Mouse (Mus musculus) gastrocnemius, adult 18-20 months (tissue): ENCODE data around the gene Arvcf. TPM values are rescaled to one million over a fixed set of nuclear protein-coding genes. Genes with fewer than 3 reads are reported as not detected.
A peak's percentile ranks its signal among the peaks of the same experiment; 100 is the strongest.

ENCODE experiments used
- DNase-seq: peaks from one replicate; pipeline ENCODE4 v3.0.0; 2021; ENCODE audit warnings: low spot score
- total RNA-seq, 2 experiments: library from RNA; stranded (reverse); gene quantifications; 2 replicates each; pipeline ENCODE4 v1.2.3; 2021

Arvcf gene
- total RNA-seq, 2 experiments from 2014 or later: 7.7 to 8.4 TPM

GRCm38 (mm10) chr16:18405876-18406275, 57.9 kb downstream of the Arvcf start:
- DNase-seq: no peak

GRCm38 (mm10) chr16:18406293-18406692, 58.3 kb downstream of the Arvcf start:
- peak; percentile 66 for DNase-seq

DNA sequence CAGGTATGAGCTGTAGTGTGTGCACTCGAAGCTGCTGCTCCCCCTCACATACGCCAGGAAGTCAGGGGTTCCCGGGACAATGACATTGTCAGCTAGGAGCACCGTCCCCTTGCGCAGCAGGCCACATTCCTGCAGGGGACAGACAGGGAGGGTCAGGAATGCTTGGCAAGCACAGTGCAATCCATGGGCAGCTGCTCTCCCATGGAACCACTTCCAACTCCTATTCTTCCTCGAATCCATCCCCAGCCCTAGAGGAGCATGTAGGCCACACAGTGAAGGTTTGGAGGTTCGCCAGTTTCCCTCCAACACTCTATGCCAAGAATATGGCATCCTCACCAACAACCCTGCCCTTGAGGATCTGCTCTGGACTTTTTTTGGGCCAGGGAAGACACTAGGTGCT, 59.9 kb downstream of the Arvcf start:
- no peak for DNase-seq

DNA sequence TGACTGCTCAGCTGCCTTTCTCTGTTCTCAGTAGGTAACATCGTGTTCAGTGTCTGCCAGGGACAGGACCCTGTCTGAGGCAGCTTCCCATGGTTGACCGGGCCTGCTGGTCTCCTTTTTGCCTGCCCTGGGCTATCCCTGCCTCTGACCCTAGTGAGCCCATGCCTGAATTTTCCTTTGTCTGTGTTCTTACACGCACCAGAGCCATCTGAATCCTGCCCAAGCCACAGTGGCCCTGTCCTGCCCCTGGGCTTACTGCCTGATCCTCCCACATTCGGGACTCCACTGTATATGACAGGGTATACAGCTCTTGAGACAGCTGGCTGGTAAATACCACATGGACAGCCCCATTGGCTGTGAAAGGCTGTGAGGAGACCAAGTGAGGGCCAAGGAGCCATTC, 61.8 kb downstream of the Arvcf start:
- no peak for DNase-seq

DNA sequence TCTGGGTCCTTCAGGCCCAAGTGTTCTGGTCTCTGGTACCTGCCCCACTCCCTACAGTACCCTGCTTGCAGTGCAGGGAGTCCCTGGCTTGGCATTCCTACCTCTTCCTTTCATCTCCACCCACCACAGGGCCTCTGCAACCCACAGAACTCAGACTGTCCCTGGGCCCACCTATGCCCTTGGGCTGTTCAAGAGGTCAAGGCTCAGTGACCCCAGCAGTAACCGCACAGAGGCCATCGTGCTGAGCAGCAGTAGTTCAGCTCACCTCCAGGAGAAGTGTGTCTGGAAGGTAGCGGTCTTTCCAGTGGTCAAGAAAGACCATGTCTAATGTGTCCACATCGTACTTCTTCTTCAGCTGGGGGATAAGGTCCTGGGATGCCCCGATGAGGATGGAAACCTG, 62.4 kb downstream of the Arvcf start:
- DNase-seq: no peak

- DNase-seq: no peak
These were observed 63.2 kb downstream of the Arvcf start for GRCm38 (mm10) chr16:18411026-18411649.

DNA sequence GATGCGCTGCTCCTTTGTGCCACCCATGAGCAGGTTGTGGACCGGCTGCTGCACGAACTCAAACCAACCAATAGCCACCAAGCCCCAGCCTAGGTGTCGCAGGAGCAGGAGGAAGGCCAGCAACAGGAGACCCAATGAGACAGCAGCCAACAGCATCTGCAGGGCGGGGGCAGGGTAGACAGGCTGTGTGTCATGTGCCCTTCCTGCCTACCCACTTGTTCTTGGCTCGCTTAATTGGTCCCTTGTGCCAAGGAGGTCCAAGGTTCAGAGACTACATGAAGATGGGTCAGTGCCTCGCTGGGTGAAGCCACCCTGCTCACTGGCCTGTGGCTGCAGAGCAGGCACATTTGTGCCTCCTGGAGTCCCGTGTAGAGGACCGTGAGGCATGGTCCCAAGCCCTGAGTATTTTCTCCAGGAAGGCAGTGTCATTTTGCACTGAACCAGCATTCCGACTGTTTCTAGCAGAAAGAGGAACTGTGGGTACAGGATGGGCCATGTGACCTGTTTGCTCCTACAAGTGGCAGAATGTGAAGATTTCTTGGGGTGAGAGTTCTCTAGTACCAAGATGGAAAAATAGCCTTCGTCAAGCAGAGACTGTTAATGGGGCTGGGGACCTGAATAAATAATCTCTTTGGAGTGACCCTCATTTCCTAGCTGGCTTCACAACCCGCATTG, 64.0 kb downstream of the Arvcf start:
- peak; percentile 80 for DNase-seq

GRCm38 (mm10) chr16:18413032-18413816, 65.2 kb downstream of the Arvcf start:
- no peak for DNase-seq

GRCm38 (mm10) chr16:18416094-18416761, 68.2 kb downstream of the Arvcf start:
- peak; percentile 79 for DNase-seq

DNA sequence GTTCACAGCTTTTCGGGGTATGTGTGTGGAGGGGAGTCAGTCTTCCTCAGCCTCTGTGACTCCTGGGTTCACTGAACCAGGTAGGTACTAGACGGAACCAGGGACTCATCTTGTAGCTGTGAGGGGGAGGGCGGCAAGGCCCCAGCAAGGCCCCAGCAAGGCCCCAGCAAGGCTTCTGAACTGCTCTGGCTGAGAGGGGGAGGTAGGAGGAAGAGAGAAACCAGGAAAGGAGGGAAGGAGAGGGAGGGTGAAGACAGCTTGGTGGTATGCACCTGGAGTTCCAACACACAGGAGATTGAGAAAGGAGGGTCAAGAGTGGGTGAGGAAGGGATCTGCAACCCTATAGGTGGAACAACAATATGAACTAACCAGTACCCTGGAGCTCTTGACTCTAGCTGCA, 68.9 kb downstream of the Arvcf start:
- no peak for DNase-seq

- DNase-seq: no peak
These were observed 69.5 kb downstream of the Arvcf start for GRCm38 (mm10) chr16:18417491-18417890.

DNA sequence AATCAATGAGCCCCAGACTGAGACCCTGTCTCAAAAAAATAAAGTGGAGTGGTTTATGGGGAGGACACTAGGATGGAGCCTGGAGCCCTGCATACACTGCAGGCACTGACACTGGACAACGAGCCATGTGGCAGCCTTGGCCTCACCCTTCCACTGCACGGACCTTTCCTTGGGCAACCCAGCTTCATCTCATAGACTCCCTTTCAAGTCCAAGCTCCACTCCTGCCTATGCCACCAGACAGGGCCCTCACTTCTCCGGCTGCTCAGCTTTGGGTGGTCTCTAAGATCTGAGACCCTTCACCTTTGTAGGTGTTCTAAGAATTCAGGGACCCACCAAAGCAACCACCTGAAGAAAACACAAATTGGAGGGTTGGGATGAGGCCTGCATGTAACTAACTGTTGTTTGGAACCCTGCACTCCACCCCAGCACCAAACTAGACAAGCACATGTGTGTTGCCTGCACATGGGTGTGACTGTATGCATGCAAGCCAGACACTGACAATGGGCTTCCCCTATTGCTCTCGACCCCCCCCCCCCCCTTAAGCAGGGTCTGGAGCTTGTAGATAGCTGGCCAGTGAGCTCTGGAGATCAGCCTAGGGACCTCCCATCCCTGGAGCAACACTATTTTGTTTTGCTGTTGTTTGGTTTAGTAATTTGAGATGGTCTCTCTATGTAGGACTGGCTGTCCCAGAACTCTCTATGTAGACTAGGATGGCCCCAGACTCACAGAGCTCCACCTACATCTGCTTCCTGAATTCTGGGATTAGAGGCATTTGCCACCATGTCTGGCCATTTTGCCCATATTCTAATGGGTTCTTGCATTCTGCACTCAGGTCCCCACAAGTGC, 71.0 kb downstream of the Arvcf start:
- no peak for DNase-seq

DNA sequence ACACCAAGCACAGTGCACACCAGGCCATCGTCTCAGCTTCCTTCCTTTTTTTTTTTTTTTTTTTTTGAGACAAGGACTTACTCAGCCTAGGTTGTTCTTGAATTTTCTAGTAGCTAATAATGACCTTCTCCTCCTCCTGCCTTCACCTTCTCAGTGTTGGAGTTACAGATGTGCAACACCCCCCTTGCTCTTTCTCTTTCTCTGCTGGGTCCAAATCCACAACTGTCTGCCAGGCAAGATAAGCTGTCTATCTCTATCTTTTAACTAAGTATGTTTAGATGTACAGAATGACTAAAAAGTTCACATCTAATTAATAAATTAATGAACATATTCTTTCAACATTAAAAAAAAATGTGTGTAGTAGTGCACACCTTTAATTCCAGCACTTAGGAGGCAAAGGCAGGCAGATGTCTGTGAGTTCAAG, 71.6 kb downstream of the Arvcf start:
- no peak for DNase-seq

GRCm38 (mm10) chr16:18420571-18420970, 72.6 kb downstream of the Arvcf start:
- DNase-seq: no peak

GRCm38 (mm10) chr16:18423203-18423914, 75.4 kb downstream of the Arvcf start:
- no peak for DNase-seq

DNA sequence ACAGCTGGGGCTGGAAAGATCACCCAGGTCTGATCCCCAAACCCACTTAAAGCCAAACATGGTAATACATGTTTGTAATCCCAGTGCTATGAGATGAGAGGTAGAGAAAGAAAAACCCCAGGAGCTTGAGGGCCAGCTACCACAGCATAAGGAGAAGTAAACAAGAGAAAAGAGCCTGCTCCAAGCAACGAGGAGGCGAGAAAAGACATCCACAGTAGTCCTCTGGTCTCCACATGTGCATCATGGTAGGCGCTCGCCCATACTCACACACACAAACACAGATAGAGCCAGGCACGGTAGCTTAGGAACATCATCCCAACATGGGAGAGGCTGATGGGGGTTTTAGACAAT, 75.9 kb downstream of the Arvcf start:
- no peak for DNase-seq

DNA sequence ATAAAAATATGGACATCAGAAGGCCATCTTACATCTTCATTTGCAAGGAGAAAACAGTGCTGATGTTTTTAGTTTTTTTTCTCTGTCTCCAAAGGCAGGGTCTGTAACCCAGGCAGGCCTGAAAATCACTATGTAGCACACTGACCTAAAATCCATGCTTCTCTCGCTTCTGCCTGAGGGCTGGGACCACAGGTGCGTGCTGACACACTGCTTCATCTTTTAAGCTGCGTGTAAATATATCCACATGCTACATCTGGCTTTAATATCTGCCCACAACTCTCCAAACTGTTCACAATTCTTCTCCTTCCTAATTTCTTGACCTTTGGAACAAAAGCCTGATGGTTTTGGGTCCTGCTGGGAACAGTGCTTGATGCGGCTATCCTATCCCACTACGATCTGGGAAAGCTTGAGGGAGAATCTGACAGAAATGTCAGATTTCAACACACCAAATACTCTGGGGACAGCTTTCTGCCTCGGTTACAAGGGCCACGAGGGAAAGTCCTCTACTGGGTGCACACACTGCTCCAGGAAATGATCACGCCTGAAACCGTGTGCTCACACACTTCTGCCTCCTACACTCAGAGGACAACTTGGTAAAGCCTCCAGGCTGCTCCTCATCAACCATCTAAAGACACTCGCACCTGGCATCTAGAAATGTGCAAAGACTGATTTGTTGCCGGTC, 76.5 kb downstream of the Arvcf start:
- DNase-seq: no peak

- no peak for DNase-seq
These were observed 77.7 kb downstream of the Arvcf start for GRCm38 (mm10) chr16:18425475-18426214.

GRCm38 (mm10) chr16:18426215-18426791, 78.3 kb downstream of the Arvcf start, which contains the start of gene Txnrd2:
Txnrd2 (plus strand) TSS chr16:18426384.
- DNase-seq: peak; percentile 76
